Mouse (Mus musculus) heart, postnatal 36 days (tissue): ENCODE results near the gene Wwc2. TPM values are rescaled to one million over a fixed set of nuclear protein-coding genes. Genes with fewer than 3 reads are reported as not detected.
A peak's percentile ranks its signal among the peaks of the same experiment; 100 is the strongest.

ENCODE experiments used
- DNase-seq, 2 experiments: peaks; one replicate each; pipeline ENCODE4 v3.0.0; 2021 to 2022
- intact Hi-C: fragments of 180-260 bp; cut with DNase I; formaldehyde crosslinking; loops from one replicate; pipeline ENCODE4 v1.15.1; 2025
- total RNA-seq, 2 experiments: library from RNA; stranded (reverse); gene quantifications; 2 replicates each; pipeline ENCODE4 v1.2.3; 2021

Wwc2 gene
- total RNA-seq, 2 experiments from 2014 or later: 26.1 to 28.3 TPM

DNA sequence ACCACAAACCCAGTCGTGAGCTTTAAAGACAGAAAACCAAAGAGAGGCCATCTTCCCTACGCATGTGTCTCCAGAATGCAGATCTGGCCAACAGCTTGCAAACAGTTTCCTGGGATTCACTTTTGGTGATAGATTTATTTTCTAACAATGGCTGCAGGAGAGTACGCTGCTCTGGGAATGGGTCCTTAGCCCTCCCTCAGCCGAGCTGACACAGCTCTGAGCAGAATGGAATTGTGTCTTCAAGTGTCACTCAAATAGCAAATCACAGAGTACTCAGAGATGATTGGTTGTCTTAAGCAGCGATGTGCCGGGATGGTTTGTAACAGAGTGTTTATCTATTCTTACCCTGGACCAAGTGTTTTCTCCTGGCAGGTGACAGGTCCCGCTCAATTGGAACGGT is 171.7 kb downstream of the Wwc2 start:
- DNase-seq: no peak
- intact Hi-C loops: no loop called here

DNA sequence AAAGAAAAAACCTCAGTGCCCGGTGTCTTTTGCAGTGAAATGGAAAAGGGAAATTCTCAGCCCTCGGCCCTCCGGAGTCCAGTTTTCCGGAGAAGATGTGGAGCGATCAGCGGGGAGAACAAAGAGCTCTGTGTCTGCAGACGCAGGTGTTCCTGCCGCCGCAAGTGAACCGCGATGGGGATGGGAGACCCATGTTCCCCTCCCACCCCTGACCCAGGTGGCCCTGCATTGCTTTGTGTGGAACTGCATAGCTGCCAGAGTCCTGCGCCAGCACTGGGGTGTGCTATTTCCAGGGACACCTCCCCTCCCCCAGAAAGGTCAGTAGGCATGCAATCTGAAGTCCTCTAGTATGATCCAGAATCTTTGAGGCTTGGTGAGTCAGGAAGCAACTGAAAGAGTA is 179.5 kb downstream of the Wwc2 start:
- no peak for DNase-seq
- intact Hi-C loops: no loop called here

DNA sequence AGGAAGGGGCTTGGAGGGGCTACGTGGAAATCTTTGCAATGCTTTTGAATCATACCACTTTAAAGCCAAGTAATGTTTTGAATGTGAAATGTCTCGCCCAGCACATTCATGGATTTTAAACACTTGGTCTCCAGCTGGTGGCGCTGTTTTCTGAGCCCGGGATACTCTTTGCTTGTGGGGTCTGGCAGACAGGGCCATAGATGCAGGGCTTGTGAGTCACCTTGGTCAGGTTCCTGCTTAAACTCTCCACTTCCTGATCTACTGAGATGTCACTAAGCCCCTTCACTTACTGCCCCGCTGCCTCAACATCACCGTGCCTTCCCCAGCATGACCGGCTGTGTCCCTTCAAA is 180.1 kb downstream of the Wwc2 start:
- DNase-seq: no peak
- intact Hi-C loops: no loop called here

DNA sequence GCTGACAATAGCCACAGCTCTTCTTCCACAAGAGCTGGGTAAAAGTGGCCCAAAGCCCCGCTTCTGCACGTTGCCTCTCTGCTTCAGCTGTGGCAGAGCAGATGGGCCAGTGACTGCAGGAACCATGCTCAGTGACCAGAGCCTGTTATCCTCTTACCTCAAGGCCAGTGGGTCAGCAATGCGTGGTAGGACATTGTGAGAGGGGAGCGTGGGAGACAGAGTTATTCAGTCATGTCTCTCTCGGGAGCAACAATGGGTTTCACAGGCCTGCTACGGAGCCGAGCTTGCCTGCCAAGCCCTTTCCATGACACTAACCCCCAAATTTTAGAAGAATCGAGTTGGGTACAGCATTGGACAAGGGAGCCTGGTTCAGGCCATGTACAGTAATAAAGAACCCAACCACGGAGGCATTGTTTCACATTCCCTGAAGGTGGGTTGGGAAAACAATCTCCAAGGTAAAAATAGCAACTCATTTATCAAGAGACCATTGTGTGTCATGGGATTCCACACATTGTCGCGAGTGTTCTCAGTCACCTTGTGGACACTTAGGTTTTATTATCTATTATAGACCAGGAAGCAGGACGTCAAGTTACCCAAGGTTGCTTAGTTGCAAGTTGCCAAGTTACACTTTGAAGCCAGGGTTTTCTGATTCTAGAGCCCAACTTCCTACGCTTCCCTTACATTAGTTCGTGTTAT is 180.6 kb downstream of the Wwc2 start:
- intact Hi-C loops: no loop called here
- no peak for DNase-seq

DNA sequence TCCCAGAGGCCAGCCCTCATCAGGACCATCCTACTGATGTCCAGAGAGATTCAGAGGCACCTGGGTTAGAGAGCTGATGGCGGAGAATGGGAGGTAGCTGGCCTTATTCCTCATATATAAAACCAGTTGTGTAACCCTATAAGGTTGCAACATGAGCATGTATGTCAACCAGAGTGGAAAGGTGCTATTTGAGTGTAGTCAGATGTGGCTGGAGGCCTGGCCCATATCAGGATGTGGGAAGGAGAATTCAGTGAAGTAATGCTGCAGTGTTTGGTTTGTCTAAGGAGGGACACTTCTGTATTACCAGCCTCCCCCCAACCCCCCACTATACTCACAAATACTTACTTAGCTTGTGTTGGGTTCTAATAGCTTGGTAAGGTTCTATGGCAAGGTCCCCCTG is 186.5 kb downstream of the Wwc2 start:
- intact Hi-C loops: no loop called here

DNA sequence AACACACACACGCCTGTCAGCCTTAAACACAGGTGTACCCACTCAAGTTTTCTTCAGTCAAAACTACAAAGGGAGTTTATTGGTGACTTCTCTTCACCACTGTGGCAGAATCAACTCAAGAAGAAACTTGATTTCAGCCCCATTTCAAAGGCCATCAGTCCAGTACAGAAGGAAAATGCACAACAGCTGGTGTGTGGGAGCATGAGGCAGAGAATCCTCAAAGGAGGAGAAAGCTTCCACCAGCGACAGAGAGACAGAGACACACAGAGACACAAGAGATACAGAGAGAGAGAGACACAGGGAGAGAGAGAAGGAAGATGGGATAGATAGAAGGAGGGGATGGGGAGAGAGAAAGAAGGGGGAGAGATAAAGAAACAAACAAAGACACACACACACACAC is 188.4 kb downstream of the Wwc2 start:
- no peak for DNase-seq
- intact Hi-C loops: no loop called here

More for the DNA sequence above, 186.5 kb downstream of the Wwc2 start:
- DNase-seq: no peak

DNA sequence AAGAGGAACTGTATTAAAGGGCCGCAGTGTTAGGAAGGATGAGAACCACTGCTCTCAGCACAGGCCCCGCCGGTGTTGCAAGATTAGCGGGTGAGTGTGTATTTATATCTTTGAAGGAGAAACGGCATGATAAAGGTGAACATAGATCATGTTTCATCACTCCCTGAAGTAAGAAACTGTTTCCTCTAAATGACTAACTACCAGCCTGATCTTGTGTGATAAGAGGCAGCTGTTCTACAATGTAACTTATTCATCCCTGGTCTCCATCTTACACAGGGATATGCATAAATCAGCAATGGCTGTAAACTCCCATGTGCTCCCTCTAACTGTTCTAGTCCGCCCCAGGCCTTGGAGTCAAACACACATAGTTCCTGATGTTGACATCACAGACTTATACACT is 191.3 kb downstream of the Wwc2 start:
- intact Hi-C loops: no loop called here
- no peak for DNase-seq

DNA sequence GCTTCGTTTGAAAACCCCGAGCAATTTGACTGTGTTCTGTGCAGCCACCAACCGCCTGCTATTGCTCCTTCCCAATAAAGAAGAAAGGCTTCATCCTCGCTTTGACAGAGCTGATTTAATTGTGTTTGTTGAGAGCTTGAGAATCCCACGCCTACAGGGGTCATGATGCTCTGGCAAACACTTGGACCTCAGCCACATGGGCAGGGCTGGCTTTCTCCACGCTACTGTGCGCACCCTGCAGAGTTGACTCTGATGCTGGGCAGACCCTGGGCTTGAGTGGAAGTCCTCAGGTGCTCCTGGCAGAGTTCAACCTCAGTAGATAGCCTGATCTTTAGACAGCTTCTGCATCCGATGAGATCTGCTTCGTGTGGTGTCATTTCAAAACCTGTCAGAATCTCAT is 198.7 kb downstream of the Wwc2 start:
- intact Hi-C loops: no loop called here
- DNase-seq: no peak

DNA sequence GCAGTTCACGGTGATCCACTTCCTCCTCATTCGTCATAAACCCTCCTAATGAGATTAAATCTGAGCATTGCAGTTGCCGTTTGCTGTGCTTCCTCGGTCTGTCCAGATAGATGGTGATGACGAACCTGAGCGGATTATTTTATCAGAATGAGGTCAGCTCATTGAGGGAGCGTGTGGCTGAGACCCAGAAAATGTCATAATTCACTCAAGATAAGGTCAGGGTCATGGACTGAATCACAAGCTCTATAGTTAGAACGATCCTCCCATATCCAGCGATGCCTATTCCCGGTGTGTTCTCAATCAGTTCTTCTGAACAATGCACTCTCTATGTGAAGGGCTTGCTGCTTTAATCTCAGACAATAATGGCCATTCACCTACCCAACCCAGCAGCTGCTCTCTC is 203.0 kb downstream of the Wwc2 start:
- peak; percentile 11 to 14 for DNase-seq
- intact Hi-C loops: no loop called here

DNA sequence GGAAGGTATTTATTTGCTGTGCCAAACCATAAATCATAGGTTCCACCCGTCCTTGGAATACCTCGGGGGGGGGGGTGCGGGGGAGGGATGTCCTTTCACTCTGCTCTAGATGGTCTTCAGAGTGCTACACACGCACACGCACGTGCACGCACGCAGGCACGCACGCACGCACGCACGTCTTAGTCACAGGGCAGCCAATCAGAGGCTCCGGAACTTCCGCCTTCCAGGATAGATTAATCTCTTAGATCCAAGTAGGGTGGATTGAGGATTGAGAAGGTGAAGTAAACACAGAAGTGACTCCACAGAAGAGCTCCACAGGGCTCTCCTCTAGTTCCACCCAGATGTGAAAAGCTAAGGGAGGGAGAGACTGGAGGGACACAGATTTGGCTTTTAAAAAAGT is 204.4 kb downstream of the Wwc2 start:
- intact Hi-C loops: no loop called here
- DNase-seq: no peak

DNA sequence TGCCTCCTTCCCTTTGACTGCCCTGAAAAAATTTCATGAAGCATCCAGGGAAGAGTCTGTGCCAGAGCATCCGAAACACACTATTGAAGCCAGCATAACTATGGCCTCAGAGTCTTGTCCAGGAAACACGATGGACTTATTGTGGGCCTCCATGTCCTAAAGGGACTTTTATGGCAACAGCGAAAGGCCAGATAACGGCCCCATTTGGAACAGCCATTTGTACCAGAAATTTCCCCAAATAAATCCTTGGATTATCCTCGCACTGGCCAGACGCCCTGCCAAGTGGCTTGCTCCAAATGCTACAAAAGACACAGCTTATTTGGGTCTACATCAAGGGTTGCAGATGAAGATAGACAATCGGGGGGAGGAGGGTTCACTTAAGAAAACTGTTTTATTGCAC is 206.3 kb downstream of the Wwc2 start:
- peak; percentile 40 to 45 for DNase-seq
- intact Hi-C loops: no loop called here

DNA sequence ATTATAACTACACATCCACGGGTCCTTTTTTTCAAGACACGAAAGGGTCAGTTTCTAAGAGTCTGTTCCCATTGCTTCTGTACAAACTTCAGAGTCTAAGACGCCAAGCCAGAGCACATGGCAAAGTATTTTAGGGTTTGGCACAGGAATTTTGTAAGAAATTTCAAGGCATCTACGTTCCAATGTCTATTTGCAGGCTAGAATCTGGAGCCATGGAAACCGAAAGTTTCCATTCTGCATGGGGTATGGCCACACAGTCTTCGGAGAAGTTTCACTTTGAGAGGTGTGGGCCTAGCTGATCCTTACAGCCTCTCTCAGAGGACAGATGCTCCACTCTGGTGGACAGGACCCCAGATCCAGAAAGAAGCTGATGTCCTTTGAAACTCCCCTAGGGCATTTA is 206.8 kb downstream of the Wwc2 start:
- intact Hi-C loops: no loop called here
- DNase-seq: peak; percentile 10 to 39

DNA sequence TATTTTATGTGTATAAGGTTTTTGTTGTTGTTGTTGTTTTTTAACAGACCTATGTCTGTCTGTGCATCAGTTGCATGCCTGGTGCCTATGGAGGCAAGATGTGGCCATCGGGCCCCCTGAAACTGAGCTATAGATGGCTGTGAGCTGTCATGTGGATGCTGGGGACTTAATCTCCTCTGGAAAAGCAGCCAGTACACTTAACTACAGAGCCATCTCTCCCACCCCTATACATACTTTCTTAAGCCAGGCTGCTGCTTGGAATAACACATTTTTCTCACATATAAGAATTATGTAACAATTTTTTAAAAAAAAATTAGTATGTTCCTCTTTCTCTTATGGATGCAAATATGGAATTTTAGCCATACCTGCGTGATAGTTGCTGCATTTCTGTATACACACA is 207.2 kb downstream of the Wwc2 start:
- no peak for DNase-seq
- intact Hi-C loops: no loop called here

DNA sequence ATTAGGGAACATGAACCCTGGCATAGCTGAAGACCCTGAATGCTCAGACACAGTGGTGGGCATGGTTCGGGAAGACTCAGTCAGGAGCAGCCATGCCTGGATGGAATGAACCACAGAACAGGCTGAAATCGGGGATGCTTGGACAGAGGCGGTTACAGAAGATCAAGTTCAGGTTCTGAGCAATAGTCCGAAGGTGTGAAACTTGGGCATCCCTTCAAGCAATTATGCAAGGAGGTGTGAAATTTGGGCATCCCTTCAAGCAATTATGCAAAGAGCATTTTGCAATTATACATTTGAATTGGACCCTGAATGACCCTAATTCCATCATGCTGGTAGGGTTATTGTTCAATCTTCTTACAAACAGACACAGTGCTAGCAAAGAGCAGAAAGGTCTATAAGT is 208.8 kb downstream of the Wwc2 start:
- no peak for DNase-seq
- intact Hi-C loops: no loop called here

DNA sequence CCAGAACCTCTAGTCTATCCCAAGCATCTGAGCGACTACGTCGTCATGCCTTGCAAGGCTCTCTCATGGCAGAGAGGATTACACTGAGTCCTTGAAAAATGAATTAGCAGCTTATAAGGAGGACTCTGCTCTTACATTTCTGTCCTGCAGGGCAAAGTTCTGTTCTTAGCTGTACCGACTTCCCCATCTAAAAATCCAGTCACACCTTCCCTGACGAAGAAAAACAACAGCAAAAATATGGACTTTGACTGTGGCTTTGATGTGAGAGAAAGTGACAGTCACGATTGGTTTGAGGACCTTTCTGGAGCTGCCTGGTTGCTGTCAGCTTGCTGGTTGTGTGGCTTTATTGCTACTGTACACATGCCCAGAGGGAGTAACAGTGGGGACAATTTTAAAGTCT is 211.1 kb downstream of the Wwc2 start:
- intact Hi-C loops: no loop called here
- no peak for DNase-seq

DNA sequence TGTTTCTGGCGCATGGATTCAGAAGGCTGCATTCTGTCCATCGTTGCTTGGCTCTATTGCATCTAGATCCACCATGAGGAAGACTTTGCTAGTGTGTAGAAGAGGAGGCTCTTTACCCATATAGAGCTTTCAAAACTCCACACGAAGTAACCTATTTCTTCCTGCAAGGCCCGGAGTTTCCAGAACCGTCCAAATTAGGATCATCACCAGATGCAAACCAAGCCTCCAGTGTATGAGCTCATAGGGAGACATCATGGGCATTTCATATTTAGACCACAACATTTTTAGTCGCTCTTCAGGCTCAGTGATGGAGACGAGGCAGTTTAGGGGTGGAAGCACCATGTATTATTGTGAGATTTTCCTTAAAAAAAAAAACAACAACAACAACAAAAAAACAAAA is 213.3 kb downstream of the Wwc2 start:
- DNase-seq: no peak
- intact Hi-C loops: no loop called here

Other genes with a start within 250 kb of the Wwc2 start
- gene Cldn24, start 168.8 kb downstream of the Wwc2 start, total RNA-seq: not detected
- not detected for gene Cldn22, start 166.4 kb downstream of the Wwc2 start, total RNA-seq
- 1 to 10 TPM in 1 of 2 experiments, under 1 TPM in 1; 0.43 to 1.2 TPM for gene Dctd, start 108.2 kb upstream of the Wwc2 start, total RNA-seq